Mouse (Mus musculus) testis, adult 2 months (tissue): ENCODE measurements around the gene Ppp2r3a.

Source experiments
- CTCF ChIP-seq: fragments of 200-500 bp; IDR thresholded peaks from 2 replicates; pipeline ENCODE4 v1.5.1; 2012; ENCODE audit warnings: low read depth, mild to moderate bottlenecking, inconsistent platforms, low read length, moderate library complexity; ENCODE audit not compliant: control insufficient read depth, insufficient read depth, insufficient replicate concordance
- POLR2A ChIP-seq: fragments of 200-500 bp; IDR thresholded peaks from 2 replicates; pipeline ENCODE4 v1.6.1; 2012; ENCODE audit warnings: low read depth, mild to moderate bottlenecking, inconsistent platforms, low read length, moderate library complexity; ENCODE audit not compliant: control insufficient read depth

GRCm38 (mm10) chr9:101207984-101208383, 43.6 kb downstream of the Ppp2r3a start:
- TF ChIP-seq POLR2A (no peak), CTCF (no peak)
